Mouse (Mus musculus) heart, adult 2 months (tissue): ENCODE measurements at regions not wholly inside any gene's neighbourhood (a gene's known extent, or its start where the extent isn't known, plus 50 kb on each side); places are given as distances from the start of the nearest gene placed in this dataset.

Source experiments
- DNase-seq, 2 experiments: peaks; one replicate each; pipeline ENCODE4 v3.0.0; 2021
- H3K27ac ChIP-seq: fragments of 200-600 bp; 2 replicates; pipeline ENCODE4 v1.8.1; 2022
- H3K27me3 ChIP-seq: fragments of 200-500 bp; 2 replicates; pipeline ENCODE4 v1.6.1; 2012; ENCODE audit warnings: mild to moderate bottlenecking, low read length, inconsistent platforms, mixed read lengths; ENCODE audit not compliant: control insufficient read depth, insufficient read depth
- H3K36me3 ChIP-seq: fragments of 200-500 bp; 2 replicates; pipeline ENCODE4 v1.6.1; 2012; ENCODE audit warnings: low read length, inconsistent platforms; ENCODE audit not compliant: control insufficient read depth, insufficient read depth
- H3K4me1 ChIP-seq: fragments of 200-500 bp; 2 replicates; pipeline ENCODE4 v1.6.1; 2011; ENCODE audit warnings: low read length; ENCODE audit not compliant: control insufficient read depth, insufficient read depth
- H3K4me3 ChIP-seq: fragments of 200-600 bp; 2 replicates; pipeline ENCODE4 v1.8.1; 2022
- H3K79me2 ChIP-seq: fragments of 200-500 bp; replicated peaks from 2 replicates; pipeline ENCODE4 v1.6.1; 2012; ENCODE audit warnings: mild to moderate bottlenecking, inconsistent platforms, low read length, moderate library complexity, mixed read lengths; ENCODE audit not compliant: control insufficient read depth, insufficient read depth
- H3K9ac ChIP-seq: fragments of 200-500 bp; 2 replicates; pipeline ENCODE4 v1.6.1; 2012; ENCODE audit warnings: low read depth, mild to moderate bottlenecking, control low read depth, inconsistent platforms, low read length, mixed read lengths
- CTCF ChIP-seq: fragments of 200-600 bp; IDR thresholded peaks from 2 replicates; pipeline ENCODE4 v1.8.1; 2022; ENCODE audit warnings: antibody characterized with exemption, mild to moderate bottlenecking, moderate library complexity
- EP300 ChIP-seq: fragments of 200-500 bp; IDR thresholded peaks from 2 replicates; pipeline ENCODE4 v1.6.1; 2011; ENCODE audit warnings: low read depth, low read length, control low read depth; ENCODE audit not compliant: insufficient read depth
- POLR2A ChIP-seq: fragments of 200-500 bp; IDR thresholded peaks from 2 replicates; pipeline ENCODE4 v1.6.1; 2011; ENCODE audit warnings: mild to moderate bottlenecking, low read depth, low read length, control low read depth; ENCODE audit not compliant: insufficient read depth
- WGBS: fragments of 180-500 bp; shearing (Covaris S2); methylation state at CpG from one replicate; pipeline ENCODE4 v1.1.7; 2018; 5-methylcytosine and 5-hydroxymethylcytosine counted together
- intact Hi-C: fragments of 180-260 bp; cut with DNase I; formaldehyde crosslinking; loops from one replicate; pipeline ENCODE4 v1.15.1; 2025

DNA sequence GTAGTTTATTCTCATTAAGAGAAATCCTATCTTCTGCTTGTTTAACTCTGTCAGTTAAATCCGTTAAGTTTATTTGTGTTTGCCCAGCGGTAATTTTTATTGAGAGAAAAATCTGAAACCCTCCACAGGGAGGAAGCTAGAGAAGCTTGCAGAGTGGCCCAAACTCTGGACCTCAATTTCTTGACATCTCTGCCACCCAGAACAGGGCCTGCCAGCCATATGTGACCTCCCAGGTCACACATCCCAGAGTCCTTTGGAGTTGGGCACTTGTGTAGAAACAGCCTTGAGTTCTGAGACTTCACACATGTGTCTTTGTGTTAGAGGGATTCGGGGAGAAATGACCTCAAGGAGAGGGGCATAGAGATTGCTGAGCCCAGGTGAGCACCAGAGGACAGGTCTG is 109.0 kb upstream of the Zfp618 start:
- no peak for TF ChIP-seq EP300
- no peak for TF ChIP-seq POLR2A
- TF ChIP-seq CTCF: no peak
- H3K79me2 ChIP-seq: no peaks in the 10 kb centered on the region
- no peaks in the 10 kb centered on the region for H3K27me3 ChIP-seq
- H3K36me3 ChIP-seq: no peaks in the 10 kb centered on the region
- no peaks in the 10 kb centered on the region; the same call in 1 of the 2 replicates for H3K4me1 ChIP-seq
- no peak for DNase-seq
- no peak overlapping the region for H3K4me3 ChIP-seq
- H3K9ac ChIP-seq: no peak overlapping the region
- intact Hi-C loops: no loop called here
- 88% methylated on average over 3 of the region's 3 CpGs for WGBS
- H3K27ac ChIP-seq: no peak overlapping the region

DNA sequence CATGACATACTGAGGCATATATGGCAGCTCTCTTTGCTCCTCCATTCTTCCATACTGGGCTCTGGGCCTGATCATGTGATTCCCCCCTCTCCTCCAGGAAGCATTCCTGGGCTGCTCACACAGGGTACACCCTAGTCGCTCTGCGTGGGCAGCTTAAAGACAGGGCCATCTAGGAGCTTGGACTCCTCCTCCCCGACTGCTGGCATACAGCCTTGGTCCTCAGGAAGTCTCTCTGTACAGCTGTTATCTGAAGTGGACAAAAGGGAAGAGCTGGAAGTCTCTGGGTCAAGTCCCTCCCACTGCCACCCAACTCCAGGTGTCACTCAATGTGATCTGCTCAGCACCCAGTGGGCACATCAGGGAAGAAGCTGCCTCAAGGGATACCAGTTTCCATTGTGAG is 102.6 kb upstream of the Zfp618 start:
- 55% methylated on average over 3 of the region's 3 CpGs for WGBS
- H3K9ac ChIP-seq: no peak overlapping the region
- no peaks in the 10 kb centered on the region for H3K27me3 ChIP-seq
- TF ChIP-seq POLR2A (no peak), CTCF (no peak), EP300 (no peak)
- H3K4me1 ChIP-seq: no peaks in the 10 kb centered on the region
- H3K36me3 ChIP-seq: no peaks in the 10 kb centered on the region
- intact Hi-C loops: no loop called here
- no peaks in the 10 kb centered on the region for H3K79me2 ChIP-seq
- H3K4me3 ChIP-seq: no peak overlapping the region
- no peak for DNase-seq
- H3K27ac ChIP-seq: no peak overlapping the region

DNA sequence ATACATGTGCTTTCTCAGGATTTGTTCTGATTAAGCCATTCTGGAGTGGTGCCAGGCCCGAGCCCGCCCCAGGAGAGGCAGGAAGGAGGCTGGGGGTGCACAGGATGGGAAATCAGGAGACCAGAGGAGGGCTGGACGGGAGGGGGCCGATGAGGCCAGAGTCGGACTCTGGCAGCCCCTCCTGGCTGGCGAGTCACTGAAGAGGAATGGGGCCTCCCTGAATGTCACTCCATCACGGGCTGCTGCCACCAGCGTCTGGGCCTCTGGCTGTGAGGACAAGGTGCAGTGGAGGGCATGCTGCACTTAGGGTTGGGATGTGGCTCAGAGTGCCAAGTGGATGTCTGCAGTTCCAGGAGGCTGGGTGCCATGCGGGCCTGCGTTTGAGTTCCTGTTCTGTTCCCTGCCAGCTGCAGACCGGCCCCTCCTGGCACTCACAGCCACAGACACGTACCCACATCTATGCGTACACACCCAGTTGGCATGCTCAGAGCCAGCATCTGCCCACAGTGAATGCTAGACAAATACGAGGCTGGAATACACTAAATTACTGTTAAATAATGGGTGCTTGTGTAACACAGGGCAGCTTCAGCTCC is 94.9 kb upstream of the Zfp618 start:
- Histone ChIP-seq H3K27me3 (no peaks in the 10 kb centered on the region), H3K36me3 (no peaks in the 10 kb centered on the region), H3K79me2 (no peaks in the 10 kb centered on the region), H3K9ac (no peak overlapping the region), H3K27ac (no peak overlapping the region), H3K4me3 (no peak overlapping the region), H3K4me1 (no peaks in the 10 kb centered on the region)
- intact Hi-C loops: no loop called here
- peak; percentile 34 to 73 for DNase-seq
- 20% methylated on average over 14 of the region's 14 CpGs for WGBS
- TF ChIP-seq EP300: 0 out of 2 replicates have a peak, but pooled peaks have one; percentile 47
- no peak for TF ChIP-seq POLR2A
- TF ChIP-seq CTCF: no peak

DNA sequence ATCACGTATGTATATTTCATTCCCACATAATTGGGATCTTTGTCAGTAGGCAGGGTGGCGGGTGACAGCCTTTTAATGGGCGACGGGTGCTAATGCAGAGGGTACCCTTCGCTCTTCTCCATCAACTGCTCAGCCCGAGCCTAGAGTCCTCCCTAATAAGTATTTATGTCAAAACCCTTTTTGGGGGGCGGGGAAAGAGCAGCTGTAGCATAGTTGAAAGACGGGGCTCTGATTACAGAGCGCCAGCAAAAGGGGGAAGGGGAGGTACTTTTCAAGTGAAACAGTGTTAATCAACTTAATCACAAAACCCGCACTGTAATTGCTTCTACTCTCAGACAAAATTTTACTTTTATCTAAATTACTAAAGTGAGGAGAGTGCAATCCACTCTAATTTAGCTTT is 92.8 kb upstream of the Zfp618 start:
- TF ChIP-seq EP300 (no peak), CTCF (no peak), POLR2A (no peak)
- 87% methylated on average over 10 of the region's 10 CpGs for WGBS
- intact Hi-C loops: no loop called here
- Histone ChIP-seq H3K4me3 (no peak overlapping the region), H3K27me3 (no peaks in the 10 kb centered on the region), H3K27ac (no peak overlapping the region), H3K9ac (no peak overlapping the region), H3K79me2 (no peaks in the 10 kb centered on the region), H3K4me1 (no peaks in the 10 kb centered on the region), H3K36me3 (no peaks in the 10 kb centered on the region)
- no peak for DNase-seq

DNA sequence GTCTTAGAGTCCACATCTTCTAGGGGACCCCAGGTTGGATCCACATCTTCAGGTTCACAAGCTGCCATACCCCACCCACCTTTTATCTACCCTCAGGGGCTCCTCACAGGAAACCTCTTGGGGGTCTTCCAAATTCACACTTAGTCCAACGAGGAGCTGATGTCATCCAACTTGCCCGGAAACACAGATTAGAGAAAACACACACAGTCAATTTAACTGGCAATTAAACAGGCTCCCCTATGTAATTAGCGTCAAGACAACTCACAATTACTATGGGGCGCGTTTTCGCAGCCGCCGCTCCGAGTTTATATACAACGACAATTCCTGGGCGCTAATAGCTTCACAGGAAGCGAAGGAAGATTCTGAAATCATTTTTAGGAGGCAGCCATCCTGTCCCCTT is 91.4 kb upstream of the Zfp618 start:
- WGBS: 75% methylated on average over 12 of the region's 12 CpGs
- H3K4me3 ChIP-seq: no peak overlapping the region
- TF ChIP-seq POLR2A (no peak), EP300 (no peak), CTCF (no peak)
- DNase-seq: no peak
- intact Hi-C loops: no loop called here
- H3K36me3 ChIP-seq: no peaks in the 10 kb centered on the region
- H3K27ac ChIP-seq: no peak overlapping the region
- H3K27me3 ChIP-seq: no peaks in the 10 kb centered on the region
- no peak overlapping the region for H3K9ac ChIP-seq
- peaks cover 2% of the 10 kb centered on the region for H3K4me1 ChIP-seq
- no peaks in the 10 kb centered on the region for H3K79me2 ChIP-seq

DNA sequence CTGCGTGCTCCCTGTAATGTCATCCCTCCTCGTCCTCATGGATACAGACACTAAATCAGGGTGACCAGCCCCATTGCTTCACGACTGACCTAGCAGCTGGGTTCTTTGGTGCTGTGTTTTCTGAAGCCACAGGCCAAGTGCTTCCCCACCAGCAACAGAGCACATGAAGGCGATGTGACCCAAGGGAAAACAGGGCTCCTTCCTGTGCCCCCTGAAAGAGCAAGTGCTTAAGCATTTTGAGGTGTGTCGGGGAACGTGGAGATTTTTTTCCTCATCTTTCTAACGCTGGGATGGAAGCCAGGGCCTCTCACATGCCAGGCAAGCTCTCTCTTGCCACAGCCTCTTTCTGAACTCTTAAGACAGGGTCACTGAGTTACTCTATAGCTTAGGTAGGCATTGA is 87.3 kb upstream of the Zfp618 start:
- Histone ChIP-seq H3K79me2 (no peaks in the 10 kb centered on the region), H3K4me1 (peaks cover 3% of the 10 kb centered on the region), H3K27me3 (no peaks in the 10 kb centered on the region), H3K27ac (no peak overlapping the region), H3K4me3 (no peak overlapping the region), H3K36me3 (no peaks in the 10 kb centered on the region), H3K9ac (no peak overlapping the region)
- DNase-seq: no peak
- TF ChIP-seq CTCF (no peak), POLR2A (no peak), EP300 (no peak)
- intact Hi-C loops: no loop called here
- 70% methylated on average over 7 of the region's 7 CpGs for WGBS
